Mouse (Mus musculus) embryonic facial prominence, embryonic 15.5 days (tissue): Measurements from ENCODE around the gene Mbtd1. TPM values are rescaled to one million over a fixed set of nuclear protein-coding genes. Genes with fewer than 3 reads are reported as not detected.

Source experiments
- ATAC-seq: fragments of 200-750 bp; cut with Nextera tagmentation; 2 replicates; pipeline ENCODE4 v1.8.0; 2017; ENCODE audit warnings: low read depth, moderate TSS enrichment; ENCODE audit not compliant: insufficient number of reproducible peaks, low FRiP score, low TSS enrichment
- H3K27ac ChIP-seq: fragments of 300-500 bp; sonication (generic); replicated peaks from 2 replicates; pipeline ENCODE4 v1.5.1; 2015; ENCODE audit warnings: mild to moderate bottlenecking, inconsistent platforms
- H3K27me3 ChIP-seq: fragments of 300-500 bp; sonication (generic); 2 replicates; pipeline ENCODE4 v1.6.1; 2015; ENCODE audit warnings: inconsistent platforms
- H3K36me3 ChIP-seq: fragments of 300-500 bp; sonication (generic); 2 replicates; pipeline ENCODE4 v1.6.1; 2015; ENCODE audit warnings: mild to moderate bottlenecking, inconsistent platforms
- H3K4me1 ChIP-seq: fragments of 300-500 bp; sonication (generic); 2 replicates; pipeline ENCODE4 v1.6.1; 2015; ENCODE audit warnings: inconsistent platforms
- H3K4me2 ChIP-seq: fragments of 300-500 bp; sonication (generic); replicated peaks from 2 replicates; pipeline ENCODE4 v1.6.1; 2015; ENCODE audit warnings: mild to moderate bottlenecking, inconsistent platforms
- H3K4me3 ChIP-seq: fragments of 300-500 bp; sonication (generic); replicated peaks from 2 replicates; pipeline ENCODE4 v1.5.1; 2015; ENCODE audit warnings: mild to moderate bottlenecking, inconsistent platforms
- H3K9ac ChIP-seq: fragments of 300-500 bp; sonication (generic); 2 replicates; pipeline ENCODE4 v1.6.1; 2015; ENCODE audit warnings: inconsistent platforms
- H3K9me3 ChIP-seq: fragments of 300-500 bp; sonication (generic); replicated peaks from 2 replicates; pipeline ENCODE4 v1.6.1; 2016; ENCODE audit warnings: inconsistent platforms
- WGBS: fragments of 180-500 bp; shearing (Covaris S2); methylation state at CpG from one replicate; pipeline ENCODE4 v1.1.7; 2015; 5-methylcytosine and 5-hydroxymethylcytosine counted together
- polyA plus RNA-seq: library from polyadenylated mRNA; unstranded; fragments of >200 nt; fragmentation: Nextera tagmentation; extraction: Ambion mirVana; gene quantifications from 2 replicates; pipeline ENCODE4 v1.2.1, GENCODE M21; 2015

The Mbtd1 gene
- polyA plus RNA-seq, 1 experiment from 2014 or later, result 26.5 TPM

GRCm38 (mm10) chr11:93987625-93988327, 102.1 kb downstream of the Mbtd1 start:
- ATAC-seq, result no peak
- Histone ChIP-seq H3K27ac (peak overlapping the region; percentile 79), H3K4me3 (no peak overlapping the region)

GRCm38 (mm10) chr11:93988328-93989062, 102.8 kb downstream of the Mbtd1 start:
- 53% methylated on average over 12 of the region's 12 CpGs for WGBS
- Histone ChIP-seq H3K27me3 (no peaks in the 10 kb centered on the region), H3K4me1 (no peaks in the 10 kb centered on the region), H3K9me3 (no peaks in the 10 kb centered on the region), H3K36me3 (no peaks in the 10 kb centered on the region), H3K27ac (peak overlapping the region; percentile 79), H3K9ac (no peak overlapping the region), H3K4me3 (no peak overlapping the region), H3K4me2 (no peak overlapping the region)
- no peak for ATAC-seq

More at GRCm38 (mm10) chr11:93987625-93988327, 102.1 kb downstream of the Mbtd1 start:
- H3K9ac ChIP-seq, result no peak overlapping the region
- H3K36me3 ChIP-seq, result no peaks in the 10 kb centered on the region
- H3K27me3 ChIP-seq, result no peaks in the 10 kb centered on the region
- no peaks in the 10 kb centered on the region for H3K4me1 ChIP-seq
- 59% methylated on average over 8 of the region's 8 CpGs for WGBS
- no peak overlapping the region for H3K4me2 ChIP-seq
- H3K9me3 ChIP-seq, result no peaks in the 10 kb centered on the region

GRCm38 (mm10) chr11:93994531-93994930, 108.9 kb downstream of the Mbtd1 start:
- H3K4me2 ChIP-seq, result peak overlapping the region; percentile 82
- H3K4me1 ChIP-seq, result peaks cover 26% of the 10 kb centered on the region
- H3K36me3 ChIP-seq, result no peaks in the 10 kb centered on the region
- no peak for ATAC-seq
- H3K9me3 ChIP-seq, result no peaks in the 10 kb centered on the region
- H3K27me3 ChIP-seq, result no peaks in the 10 kb centered on the region
- WGBS, result 54% methylated on average over 5 of the region's 5 CpGs
- H3K4me3 ChIP-seq, result peak overlapping the region; percentile 96
- H3K9ac ChIP-seq, result no peak overlapping the region
- peak overlapping the region; percentile 99 for H3K27ac ChIP-seq

GRCm38 (mm10) chr11:93995111-93995719, 109.6 kb downstream of the Mbtd1 start:
- 4% methylated on average over 15 of the region's 15 CpGs for WGBS

GRCm38 (mm10) chr11:93995720-93996305, 110.2 kb downstream of the Mbtd1 start, which contains the start of gene Spag9:
Gene Spag9 (plus strand): TSS chr11:93996091.
- peak within 1 kb of the TSS; percentile 96 for H3K4me3 ChIP-seq
- ATAC-seq, result peak; percentile 92
- peak within 1 kb of the TSS; percentile 82 for H3K4me2 ChIP-seq
- WGBS, result under 1% methylated on average over 65 of the region's 70 CpGs
- H3K27me3 ChIP-seq, result no peaks in the 10 kb centered on the region
- H3K27ac ChIP-seq, result peak within 1 kb of the TSS; percentile 99
- no peaks in the 10 kb centered on the region for H3K9me3 ChIP-seq
- H3K4me1 ChIP-seq, result peaks cover 26% of the 10 kb centered on the region
- no peaks in the 10 kb centered on the region for H3K36me3 ChIP-seq
- H3K9ac ChIP-seq, result peak within 1 kb of the TSS; percentile 73

More at GRCm38 (mm10) chr11:93995111-93995719, 109.6 kb downstream of the Mbtd1 start:
- Histone ChIP-seq H3K4me2 (peak overlapping the region; percentile 82), H3K9me3 (no peaks in the 10 kb centered on the region), H3K36me3 (no peaks in the 10 kb centered on the region), H3K27ac (peak overlapping the region; percentile 99), H3K4me3 (peak overlapping the region; percentile 96), H3K9ac (peak overlapping the region; percentile 62), H3K27me3 (no peaks in the 10 kb centered on the region), H3K4me1 (peaks cover 26% of the 10 kb centered on the region)
- peak; percentile 64 for ATAC-seq

Other genes with a start within 250 kb of the Mbtd1 start
- 24.2 and 27.8 TPM in 2 replicates for gene Utp18, start 86 bp upstream of the Mbtd1 start, polyA plus RNA-seq
- 297 and 323 TPM in 2 replicates for gene Nme2, start 70.4 kb downstream of the Mbtd1 start, polyA plus RNA-seq
- 322 TPM in 2 replicates for gene Gm20390, start 82.4 kb downstream of the Mbtd1 start, polyA plus RNA-seq
- gene Nme1, start 82.7 kb downstream of the Mbtd1 start, polyA plus RNA-seq, result 107 and 127 TPM in 2 replicates
- 43.4 and 51.5 TPM in 2 replicates for gene Spag9, start 110.2 kb downstream of the Mbtd1 start, polyA plus RNA-seq